Mouse (Mus musculus): ENCODE measurements around the gene Gm15319. TPM values are rescaled to one million over a fixed set of nuclear protein-coding genes. Genes with fewer than 3 reads are reported as not detected.
A peak's percentile ranks its signal among the peaks of the same experiment; 100 is the strongest.
"Not testable (repeated sequence)": the region's sequence is repeated elsewhere in the genome, so short reads cannot be mapped to it uniquely, and the experiment has no call there.

Gene Gm15319
- total RNA-seq, 2 experiments from 2014 or later, result not detected

- DNase-seq, result peak in 1 of 2 experiments; percentile 1
Observed at GRCm38 (mm10) chr8:20297939-20298505, 65.0 kb downstream of the Gm15319 start.

- DNase-seq, result peak; percentile 81 to 82
Observed at GRCm38 (mm10) chr8:20296803-20297702, 66.0 kb downstream of the Gm15319 start.

- not testable (repeated sequence) for DNase-seq
Observed at GRCm38 (mm10) chr8:20295881-20296280, 67.1 kb downstream of the Gm15319 start.

GRCm38 (mm10) chr8:20294826-20295225 lies 68.2 kb downstream of the Gm15319 start:
- DNase-seq, result not testable (repeated sequence)

GRCm38 (mm10) chr8:20293966-20294365 lies 69.0 kb downstream of the Gm15319 start:
- not testable (repeated sequence) for DNase-seq

GRCm38 (mm10) chr8:20290015-20290414 lies 73.0 kb downstream of the Gm15319 start:
- DNase-seq, result not testable (repeated sequence)

- not testable (repeated sequence) for DNase-seq
Observed at GRCm38 (mm10) chr8:20288878-20289277, 74.1 kb downstream of the Gm15319 start.

GRCm38 (mm10) chr8:20287706-20288105 lies 75.3 kb downstream of the Gm15319 start:
- DNase-seq, result not testable (repeated sequence)
